Mouse (Mus musculus) intestine, embryonic 16.5 days (tissue): ENCODE measurements around the gene Mical2. TPM values are rescaled to one million over a fixed set of nuclear protein-coding genes. Genes with fewer than 3 reads are reported as not detected.
A peak's percentile ranks its signal among the peaks of the same experiment; 100 is the strongest.

Source experiments
- ATAC-seq: fragments of 200-750 bp; cut with Nextera tagmentation; 2 replicates; pipeline ENCODE4 v1.8.0; 2017; ENCODE audit warnings: moderate TSS enrichment, moderate library complexity
- H3K27ac ChIP-seq: fragments of 300-500 bp; sonication (generic); 2 replicates; pipeline ENCODE4 v1.5.1; 2014; ENCODE audit warnings: mild to moderate bottlenecking, low read length
- H3K27me3 ChIP-seq: fragments of 300-500 bp; sonication (generic); replicated peaks from 2 replicates; pipeline ENCODE4 v1.6.1; 2014; ENCODE audit warnings: low read length, control low read depth, mixed read lengths; ENCODE audit not compliant: control insufficient read depth, insufficient read depth
- H3K36me3 ChIP-seq: fragments of 300-500 bp; sonication (generic); 2 replicates; pipeline ENCODE4 v1.6.1; 2014; ENCODE audit warnings: low read length, control low read depth; ENCODE audit not compliant: control insufficient read depth, insufficient read depth
- H3K4me1 ChIP-seq: fragments of 300-500 bp; sonication (generic); 2 replicates; pipeline ENCODE4 v1.6.1; 2014; ENCODE audit warnings: low read length, control low read depth, mixed read lengths; ENCODE audit not compliant: control insufficient read depth, insufficient read depth
- H3K4me2 ChIP-seq: fragments of 300-500 bp; sonication (generic); 2 replicates; pipeline ENCODE4 v1.6.1; 2014; ENCODE audit warnings: low read depth, low read length, control low read depth
- H3K4me3 ChIP-seq: fragments of 300-500 bp; sonication (generic); 2 replicates; pipeline ENCODE4 v1.5.1; 2014; ENCODE audit warnings: mild to moderate bottlenecking, low read length
- H3K9ac ChIP-seq: fragments of 300-500 bp; sonication (generic); 2 replicates; pipeline ENCODE4 v1.6.1; 2014; ENCODE audit warnings: low read depth, low read length
- H3K9me3 ChIP-seq: fragments of 300-500 bp; sonication (generic); 2 replicates; pipeline ENCODE4 v1.6.1; 2016; ENCODE audit warnings: low read length, control low read depth; ENCODE audit not compliant: control insufficient read depth
- WGBS: fragments of 180-500 bp; shearing (Covaris S2); extraction: QIAGEN DNeasy Blood & Tissue Kit; methylation state at CpG from one replicate; pipeline ENCODE4 v1.1.7; 2014; 5-methylcytosine and 5-hydroxymethylcytosine counted together
- polyA plus RNA-seq: library from polyadenylated mRNA; unstranded; fragments of >200 nt; fragmentation: Nextera tagmentation; extraction: Ambion mirVana; gene quantifications from 2 replicates; pipeline ENCODE4 v1.2.1, GENCODE M21; 2015

Gene Mical2
- polyA plus RNA-seq, 1 experiment from 2014 or later, result 18.3 TPM

GRCm38 (mm10) chr7:112452471-112452870, 226.8 kb downstream of the Mical2 start:
- Histone ChIP-seq H3K4me2 (no peak overlapping the region), H3K4me1 (peaks cover 24% of the 10 kb centered on the region), H3K9me3 (no peaks in the 10 kb centered on the region), H3K27ac (peak overlapping the region; percentile 61), H3K36me3 (no peaks in the 10 kb centered on the region), H3K4me3 (no peak overlapping the region), H3K27me3 (no peaks in the 10 kb centered on the region), H3K9ac (no peak overlapping the region)
- no peak for ATAC-seq
- WGBS, result 28% methylated on average over 5 of the region's 5 CpGs

- Histone ChIP-seq H3K4me2 (no peak overlapping the region), H3K9ac (0 out of 2 replicates have a peak overlapping the region, but pooled peaks have one; percentile 30), H3K4me1 (peaks cover 30% of the 10 kb centered on the region), H3K27me3 (no peaks in the 10 kb centered on the region), H3K9me3 (no peaks in the 10 kb centered on the region), H3K36me3 (no peaks in the 10 kb centered on the region), H3K27ac (peak overlapping the region; percentile 83), H3K4me3 (no peak overlapping the region)
- ATAC-seq, result peak; percentile 65
- 39% methylated on average over 3 of the region's 3 CpGs for WGBS
These were observed 228.2 kb downstream of the Mical2 start for GRCm38 (mm10) chr7:112453805-112454214.

GRCm38 (mm10) chr7:112454380-112454779, 228.7 kb downstream of the Mical2 start:
- ATAC-seq, result no peak
- H3K27me3 ChIP-seq, result no peaks in the 10 kb centered on the region
- no peak overlapping the region for H3K4me2 ChIP-seq
- peaks cover 30% of the 10 kb centered on the region for H3K4me1 ChIP-seq
- H3K9me3 ChIP-seq, result no peaks in the 10 kb centered on the region
- H3K27ac ChIP-seq, result peak overlapping the region; percentile 83
- no peak overlapping the region for H3K4me3 ChIP-seq
- no peaks in the 10 kb centered on the region for H3K36me3 ChIP-seq
- 68% methylated on average over 6 of the region's 6 CpGs for whole genome bisulfite sequencing
- no peak overlapping the region for H3K9ac ChIP-seq

GRCm38 (mm10) chr7:112454951-112455350, 229.3 kb downstream of the Mical2 start:
- ATAC-seq, result no peak
- 89% methylated on average over 2 of the region's 2 CpGs for WGBS
- Histone ChIP-seq H3K4me3 (no peak overlapping the region), H3K4me1 (peaks cover 30% of the 10 kb centered on the region), H3K27me3 (no peaks in the 10 kb centered on the region), H3K9me3 (no peaks in the 10 kb centered on the region), H3K27ac (peak overlapping the region; percentile 83), H3K36me3 (no peaks in the 10 kb centered on the region), H3K4me2 (no peak overlapping the region), H3K9ac (no peak overlapping the region)

DNA sequence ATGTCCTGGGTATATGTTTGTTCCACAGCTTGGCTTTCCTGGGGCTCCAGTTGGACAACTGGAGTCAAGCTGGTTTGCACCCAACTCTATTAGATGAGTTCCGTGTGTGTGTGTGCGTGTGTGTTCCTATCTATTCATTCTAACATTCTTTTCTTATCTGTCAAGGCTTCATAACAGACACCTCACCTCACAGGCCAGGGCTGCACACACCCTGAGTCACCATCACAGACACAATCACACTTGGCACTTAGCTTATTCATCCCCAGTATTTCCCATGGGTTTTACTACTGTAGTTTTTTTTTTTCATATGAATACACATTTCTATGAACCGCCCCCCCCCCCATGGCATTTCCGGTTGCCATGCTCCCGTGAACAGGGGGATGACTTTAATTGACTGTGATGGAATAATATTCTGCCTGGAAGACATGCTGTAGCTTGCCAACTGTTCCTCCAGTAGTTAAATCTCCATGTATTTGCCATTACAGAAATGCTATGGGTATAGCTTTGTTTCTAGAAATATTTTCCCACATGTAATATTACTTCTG, 230.0 kb downstream of the Mical2 start:
- no peak for ATAC-seq
- Histone ChIP-seq H3K9ac (no peak overlapping the region), H3K9me3 (no peaks in the 10 kb centered on the region), H3K27ac (no peak overlapping the region), H3K27me3 (no peaks in the 10 kb centered on the region), H3K36me3 (no peaks in the 10 kb centered on the region), H3K4me3 (no peak overlapping the region), H3K4me2 (no peak overlapping the region), H3K4me1 (peaks cover 26% of the 10 kb centered on the region)
- 74% methylated on average over 5 of the region's 5 CpGs for WGBS

GRCm38 (mm10) chr7:112457373-112457772, 231.7 kb downstream of the Mical2 start:
- Histone ChIP-seq H3K36me3 (no peaks in the 10 kb centered on the region), H3K9me3 (no peaks in the 10 kb centered on the region), H3K9ac (no peak overlapping the region), H3K27ac (no peak overlapping the region), H3K4me2 (no peak overlapping the region), H3K4me3 (no peak overlapping the region), H3K4me1 (peaks cover 25% of the 10 kb centered on the region), H3K27me3 (no peaks in the 10 kb centered on the region)
- WGBS, result 83% methylated on average over 4 of the region's 4 CpGs
- no peak for ATAC-seq

DNA sequence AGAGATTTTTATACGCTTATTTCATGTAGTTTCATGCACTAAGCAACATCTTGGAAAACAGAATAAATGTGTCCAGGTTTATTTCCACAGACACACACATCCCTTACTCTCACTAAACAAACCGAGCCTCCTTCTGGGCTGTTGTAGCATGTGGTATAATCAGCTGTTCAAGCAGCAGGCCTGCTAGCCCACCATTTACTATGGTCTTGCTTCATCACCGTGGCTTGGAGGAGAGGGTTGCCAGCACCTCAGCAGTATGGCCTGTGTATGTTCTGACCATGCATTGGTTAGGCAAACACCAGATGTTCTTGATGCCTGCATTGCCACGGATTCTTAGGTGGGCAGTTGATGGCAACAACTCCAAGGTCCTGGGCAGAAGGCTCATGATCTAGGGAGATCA, 232.3 kb downstream of the Mical2 start:
- ATAC-seq, result no peak
- H3K9me3 ChIP-seq, result no peaks in the 10 kb centered on the region
- H3K4me2 ChIP-seq, result no peak overlapping the region
- no peak overlapping the region for H3K4me3 ChIP-seq
- no peaks in the 10 kb centered on the region for H3K27me3 ChIP-seq
- WGBS, result 80% methylated on average over 4 of the region's 4 CpGs
- H3K9ac ChIP-seq, result no peak overlapping the region
- H3K36me3 ChIP-seq, result no peaks in the 10 kb centered on the region
- H3K27ac ChIP-seq, result no peak overlapping the region
- H3K4me1 ChIP-seq, result peaks cover 30% of the 10 kb centered on the region

- Histone ChIP-seq H3K9me3 (no peaks in the 10 kb centered on the region), H3K27ac (no peak overlapping the region), H3K36me3 (no peaks in the 10 kb centered on the region), H3K4me2 (no peak overlapping the region), H3K4me1 (peaks cover 33% of the 10 kb centered on the region), H3K9ac (no peak overlapping the region), H3K4me3 (no peak overlapping the region), H3K27me3 (no peaks in the 10 kb centered on the region)
- WGBS, result 75% methylated on average over 5 of the region's 5 CpGs
- no peak for ATAC-seq
These were observed 232.8 kb downstream of the Mical2 start for GRCm38 (mm10) chr7:112458440-112458839.
